Mouse (Mus musculus): ENCODE data around the gene Dbil5. TPM values are rescaled to one million over a fixed set of nuclear protein-coding genes. Genes with fewer than 3 reads are reported as not detected.

Gene Dbil5
- 0.30 TPM in 1 of 2 replicates, not detected in the other for polyA plus RNA-seq (2012)

DNA sequence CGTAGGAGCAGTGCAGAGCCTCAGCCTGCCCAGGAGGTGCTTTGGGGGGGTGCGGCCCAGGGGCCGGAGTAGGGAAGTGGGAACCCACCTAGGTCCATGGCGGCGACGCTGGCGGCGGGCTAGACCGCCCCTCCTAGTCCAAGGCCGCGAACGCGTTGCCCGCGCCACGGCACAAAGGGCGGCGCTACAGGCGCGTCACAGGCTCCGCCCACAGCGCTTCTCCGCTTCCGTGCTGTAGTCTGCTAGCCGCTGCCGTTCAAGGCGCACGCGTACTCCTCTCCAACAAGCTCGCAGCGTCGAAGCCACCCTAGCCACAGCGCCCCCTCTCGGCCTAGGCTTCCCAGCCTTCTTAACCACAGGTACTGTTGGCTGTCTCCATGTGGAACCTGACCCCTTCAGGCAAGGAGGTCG, at the start of gene Dbil5, which contains the start of gene Gemin4:
Dbil5 (plus strand) TSS at position 219 of the 411 bp plus-strand sequence.
Gemin4 (minus strand) TSS at position 275 of the 411 bp plus-strand sequence.
- no peak for TF ChIP-seq GATA1 (IDR thresholded peaks at IDR 0.05; ENCODE audit: low read length)

DNA sequence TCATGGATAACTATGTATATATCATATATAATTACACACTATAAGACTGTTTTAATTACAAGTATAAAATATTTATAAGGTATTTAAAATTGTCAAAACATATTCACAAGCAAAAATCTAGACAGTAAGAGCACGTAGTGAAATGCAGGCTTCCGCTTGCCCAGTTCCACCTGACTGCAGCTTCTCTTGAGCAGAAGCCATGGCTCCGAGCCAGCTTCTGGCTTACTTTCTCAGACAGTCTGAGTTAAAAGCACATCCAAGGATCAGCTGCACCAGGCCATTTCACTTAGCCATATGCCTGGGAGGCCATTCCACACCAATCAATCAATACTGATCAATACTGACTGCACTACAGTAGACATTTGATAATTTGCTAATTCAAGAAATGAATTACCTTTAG, 48.4 kb upstream of the Dbil5 start:
- TF ChIP-seq GATA1 (IDR thresholded peaks at IDR 0.05; ENCODE audit: low read length): no peak

DNA sequence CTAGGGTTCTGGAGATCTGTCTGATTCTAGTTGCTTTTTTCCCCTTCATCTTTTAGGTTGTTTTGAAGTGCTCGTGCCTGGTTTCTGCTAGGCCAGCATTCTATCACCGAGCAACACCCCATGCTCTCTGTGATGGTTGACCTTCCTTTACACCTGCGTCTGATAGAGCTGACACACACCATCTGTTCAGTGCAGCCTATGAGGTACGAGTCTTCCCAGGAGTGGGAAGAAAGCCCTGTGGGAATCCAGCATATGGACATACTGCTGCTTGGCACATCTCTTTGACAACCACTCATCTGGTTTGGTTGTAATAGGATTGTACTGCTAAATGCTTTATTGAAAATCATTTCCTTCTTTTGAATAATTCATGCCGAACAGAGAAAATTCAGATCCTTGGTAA, 47.2 kb upstream of the Dbil5 start:
- no peak for TF ChIP-seq GATA1 (IDR thresholded peaks at IDR 0.05; ENCODE audit: low read length)

DNA sequence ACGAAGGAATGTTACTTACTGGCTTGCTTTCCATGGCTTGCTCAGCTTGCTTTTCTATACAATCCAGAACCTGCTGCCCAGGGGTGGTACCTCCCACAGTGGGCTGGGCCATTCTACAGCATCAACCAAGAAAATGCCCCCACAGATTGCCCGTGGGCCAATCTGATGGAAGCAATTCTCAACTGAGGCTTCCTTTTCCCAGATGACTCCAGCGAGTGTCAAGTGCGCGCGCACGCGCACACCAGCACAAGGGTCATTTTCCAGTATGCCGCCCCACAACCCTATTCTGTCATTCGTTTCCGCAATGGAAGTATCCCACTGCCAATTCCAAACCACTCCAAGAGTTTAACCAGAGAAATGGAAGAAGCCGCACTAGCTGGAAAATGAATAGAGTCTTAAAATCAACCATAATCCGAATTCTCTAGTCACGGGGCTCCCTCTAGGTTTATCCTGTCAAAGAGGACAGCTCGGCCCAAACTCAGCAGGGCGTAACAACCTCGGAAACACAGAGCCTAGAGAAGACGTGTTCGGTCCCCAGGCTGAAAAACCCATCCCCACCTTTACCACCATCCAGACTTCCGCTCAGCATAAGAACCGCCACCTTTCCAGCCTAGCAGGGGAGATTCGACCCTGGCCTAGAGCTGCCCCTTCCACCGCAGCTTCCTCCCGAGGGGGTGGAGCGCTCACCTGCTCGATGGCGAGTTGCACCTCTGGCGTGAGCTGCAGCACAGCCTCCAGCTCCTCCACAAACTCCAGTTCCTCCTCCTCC, 38.5 kb upstream of the Dbil5 start:
- no peak for TF ChIP-seq GATA1 (IDR thresholded peaks at IDR 0.05; ENCODE audit: low read length)

DNA sequence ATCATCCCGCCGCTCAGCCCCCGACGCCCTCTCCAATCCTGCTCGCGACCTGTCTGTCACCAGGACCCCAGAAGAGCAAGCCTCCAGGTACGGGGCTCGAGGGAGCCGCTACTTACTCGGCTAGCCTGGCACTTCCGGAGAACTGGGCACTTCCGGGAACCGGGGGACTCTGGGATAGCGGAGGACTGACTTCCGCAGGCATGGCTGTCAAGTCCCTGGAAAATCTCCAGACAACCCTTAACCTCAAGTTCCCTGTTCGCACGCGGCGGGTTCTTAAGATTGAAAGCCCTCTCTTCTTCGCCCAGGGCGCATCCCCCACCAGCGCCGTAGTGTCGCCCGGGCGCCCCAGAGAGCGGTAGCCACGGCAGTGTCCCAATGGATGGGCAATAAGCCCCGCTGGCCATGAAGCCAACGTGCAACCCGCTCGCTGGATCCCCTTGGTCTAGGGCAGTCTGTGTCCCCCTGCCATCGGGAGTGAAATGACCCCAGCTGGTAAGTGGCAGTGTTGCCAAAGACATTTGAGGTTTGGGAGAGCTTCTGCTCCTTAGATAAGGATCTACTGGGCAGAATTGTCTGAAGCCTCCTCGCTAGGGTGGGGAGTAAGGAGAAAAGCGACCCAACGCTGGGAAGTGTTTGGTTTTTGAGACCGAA, 37.8 kb upstream of the Dbil5 start, which contains the start of the genes Vps53 and Fam57a:
Vps53 (minus strand) TSS at position 153 of the 651 bp plus-strand sequence.
Fam57a (plus strand) TSS at position 177 of the 651 bp plus-strand sequence.
- TF ChIP-seq GATA1 (IDR thresholded peaks at IDR 0.05; ENCODE audit: low read length): no peak

- no peak for TF ChIP-seq GATA1 (IDR thresholded peaks at IDR 0.05; ENCODE audit: low read length)
Observed at GRCm38 (mm10) chr11:76180146-76180540, 37.3 kb upstream of the Dbil5 start.

GRCm38 (mm10) chr11:76183745-76184144, 33.7 kb upstream of the Dbil5 start:
- TF ChIP-seq GATA1 (IDR thresholded peaks at IDR 0.05; ENCODE audit: low read length): no peak

GRCm38 (mm10) chr11:76186908-76187307, 30.5 kb upstream of the Dbil5 start:
- TF ChIP-seq GATA1 (IDR thresholded peaks at IDR 0.05; ENCODE audit: low read length): no peak

GRCm38 (mm10) chr11:76196275-76196976, 21.0 kb upstream of the Dbil5 start:
- no peak for TF ChIP-seq GATA1 (IDR thresholded peaks at IDR 0.05; ENCODE audit: low read length)

DNA sequence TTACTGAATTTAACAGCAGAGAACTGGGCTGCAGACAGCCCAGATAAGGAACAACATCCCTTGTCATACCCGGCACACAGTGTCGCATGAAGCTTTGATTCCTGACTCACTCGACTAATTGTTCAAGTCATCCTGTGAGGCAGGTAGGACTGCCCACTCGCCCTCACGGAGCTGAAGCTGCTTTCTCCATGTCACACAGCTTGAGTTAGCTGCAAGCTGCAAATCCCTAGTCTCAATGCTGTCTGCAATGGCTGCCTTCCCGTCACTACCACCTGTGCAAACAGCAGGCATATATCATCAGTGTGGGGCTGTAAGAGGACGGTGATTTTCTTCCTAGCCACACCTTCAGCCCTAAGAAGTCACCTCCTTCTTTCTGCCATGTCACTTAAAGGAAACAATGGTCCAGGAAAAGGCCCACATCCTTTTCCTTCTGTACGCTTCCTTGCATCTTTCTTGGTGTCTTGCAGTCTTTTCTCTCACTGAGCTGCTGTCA, 20.4 kb upstream of the Dbil5 start:
- no peak for TF ChIP-seq GATA1 (IDR thresholded peaks at IDR 0.05; ENCODE audit: low read length)

GRCm38 (mm10) chr11:76201761-76202674, 15.4 kb upstream of the Dbil5 start:
- TF ChIP-seq GATA1 (IDR thresholded peaks at IDR 0.05; ENCODE audit: low read length): no peak

DNA sequence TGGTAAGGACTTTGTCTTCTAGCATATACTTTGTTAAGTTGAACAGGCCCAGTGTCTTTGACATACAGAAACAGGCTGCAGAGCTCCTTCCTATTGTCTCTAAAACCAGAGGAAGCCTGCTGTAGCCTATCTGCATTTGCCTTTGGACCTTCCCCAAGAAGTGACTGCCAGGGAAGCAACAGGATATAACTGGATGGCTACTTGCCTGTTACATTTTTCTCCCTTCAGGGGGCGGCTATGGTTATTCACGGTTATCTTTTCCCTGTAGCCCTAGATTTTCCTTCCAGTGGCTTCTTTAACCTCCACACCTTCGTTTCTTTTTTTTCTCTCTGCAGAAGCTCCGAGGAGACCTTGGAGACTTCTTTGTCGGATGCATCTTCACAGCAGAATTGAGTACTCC, 10.6 kb upstream of the Dbil5 start:
- no peak for TF ChIP-seq GATA1 (IDR thresholded peaks at IDR 0.05; ENCODE audit: low read length)

- no peak for TF ChIP-seq GATA1 (IDR thresholded peaks at IDR 0.05; ENCODE audit: low read length)
Observed at GRCm38 (mm10) chr11:76210228-76210985, 7.0 kb upstream of the Dbil5 start.

- TF ChIP-seq GATA1 (IDR thresholded peaks at IDR 0.05; ENCODE audit: low read length): no peak
Observed at GRCm38 (mm10) chr11:76213841-76214240, 3.6 kb upstream of the Dbil5 start.

Measured in G1E-ER4 (cell line).